Mouse (Mus musculus) cortical plate, adult 2 months (tissue): Measurements from ENCODE around the gene Tank.

Experiments used
- CTCF ChIP-seq: fragments of 200-500 bp; IDR thresholded peaks from 2 replicates; pipeline ENCODE4 v1.5.1; 2011; ENCODE audit warnings: mild to moderate bottlenecking, control low read depth, low read length; ENCODE audit not compliant: insufficient read depth; ENCODE audit errors: extremely low read depth
- POLR2A ChIP-seq: fragments of 200-500 bp; IDR thresholded peaks from 2 replicates; pipeline ENCODE4 v1.6.1; 2011; ENCODE audit warnings: mild to moderate bottlenecking, low read length, control low read depth; ENCODE audit not compliant: insufficient read depth; ENCODE audit errors: extremely low read depth

DNA sequence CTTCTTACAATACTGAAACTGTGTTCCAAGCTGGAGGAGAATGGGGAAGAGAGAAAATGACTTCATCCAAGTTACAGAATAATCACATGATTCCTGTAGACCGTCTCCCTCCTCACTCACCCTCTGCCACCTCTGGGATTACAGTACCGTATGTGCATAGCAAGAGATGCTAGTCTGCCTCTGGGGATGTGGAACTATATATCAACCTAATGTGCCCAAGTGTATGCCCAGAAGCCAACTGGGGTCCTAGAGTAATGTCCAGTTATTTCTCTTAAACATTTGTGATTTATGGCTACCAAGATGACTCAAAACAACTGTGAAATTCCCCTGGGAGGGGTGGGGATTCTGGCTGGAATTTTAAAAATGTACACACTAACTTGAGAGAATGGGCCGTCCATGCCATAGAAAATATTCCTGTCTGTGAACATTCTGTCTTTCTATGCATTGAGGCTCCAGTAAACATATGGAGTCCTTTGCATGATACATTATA is 1.2 kb downstream of the Tank start:
- TF ChIP-seq CTCF (no peak), POLR2A (no peak)
